Mouse (Mus musculus): ENCODE results near the gene Gadd45gip1.

The Gadd45gip1 gene

GRCm38 (mm10) chr8:84831490-84831889, at the start of gene Gadd45gip1:
Gene Gadd45gip1 (plus strand): TSS chr8:84831522.
- DNase-seq (ENCODE audit: low spot score), result no peak

GRCm38 (mm10) chr8:84781686-84782505, 49.4 kb upstream of the Gadd45gip1 start:
- no peak for DNase-seq (ENCODE audit: low spot score)

- no peak for DNase-seq (ENCODE audit: low spot score)
Observed at GRCm38 (mm10) chr8:84782680-84783079, 48.6 kb upstream of the Gadd45gip1 start.

GRCm38 (mm10) chr8:84783198-84783918, 48.0 kb upstream of the Gadd45gip1 start:
- DNase-seq (ENCODE audit: low spot score), result no peak

GRCm38 (mm10) chr8:84783919-84784581, 47.3 kb upstream of the Gadd45gip1 start:
- no peak for DNase-seq (ENCODE audit: low spot score)

- DNase-seq (ENCODE audit: low spot score), result no peak
Observed at GRCm38 (mm10) chr8:84784681-84785505, 46.4 kb upstream of the Gadd45gip1 start.

- DNase-seq (ENCODE audit: low spot score), result no peak
Observed at GRCm38 (mm10) chr8:84785506-84785755, 45.9 kb upstream of the Gadd45gip1 start.

- no peak for DNase-seq (ENCODE audit: low spot score)
Observed at GRCm38 (mm10) chr8:84785756-84786677, 45.3 kb upstream of the Gadd45gip1 start.

GRCm38 (mm10) chr8:84786801-84787467, 44.4 kb upstream of the Gadd45gip1 start:
- DNase-seq (ENCODE audit: low spot score), result no peak

GRCm38 (mm10) chr8:84787523-84788302, 43.6 kb upstream of the Gadd45gip1 start:
- no peak for DNase-seq (ENCODE audit: low spot score)

GRCm38 (mm10) chr8:84788896-84789295, 42.4 kb upstream of the Gadd45gip1 start:
- DNase-seq (ENCODE audit: low spot score), result no peak

- DNase-seq (ENCODE audit: low spot score), result no peak
Observed at GRCm38 (mm10) chr8:84789345-84789744, 42.0 kb upstream of the Gadd45gip1 start.

GRCm38 (mm10) chr8:84789855-84790486, 41.4 kb upstream of the Gadd45gip1 start:
- DNase-seq (ENCODE audit: low spot score), result peak; percentile 79

GRCm38 (mm10) chr8:84790537-84790936, 40.8 kb upstream of the Gadd45gip1 start:
- DNase-seq (ENCODE audit: low spot score), result no peak

GRCm38 (mm10) chr8:84792429-84792947, 38.8 kb upstream of the Gadd45gip1 start:
- no peak for DNase-seq (ENCODE audit: low spot score)

- no peak for DNase-seq (ENCODE audit: low spot score)
Observed at GRCm38 (mm10) chr8:84793134-84793533, 38.2 kb upstream of the Gadd45gip1 start.

GRCm38 (mm10) chr8:84793791-84794485, 37.4 kb upstream of the Gadd45gip1 start:
- DNase-seq (ENCODE audit: low spot score), result peak; percentile 77

- DNase-seq (ENCODE audit: low spot score), result peak; percentile 58
Observed at GRCm38 (mm10) chr8:84794486-84794885, 36.8 kb upstream of the Gadd45gip1 start.

Data from layer of hippocampus, adult 11-12 months (tissue).